Mouse (Mus musculus) heart, adult 18-20 months (tissue): Measurements from ENCODE around the gene Ccr9. TPM values are rescaled to one million over a fixed set of nuclear protein-coding genes. Genes with fewer than 3 reads are reported as not detected.
"Not testable (repeated sequence)": the region's sequence is repeated elsewhere in the genome, so short reads cannot be mapped to it uniquely, and the experiment has no call there.

Experiments
- DNase-seq, 2 experiments: peaks; one replicate each; pipeline ENCODE4 v3.0.0; 2021 to 2022; ENCODE audit warnings: mixed read lengths in 1 of 2
- long read RNA-seq, 2 experiments: library from polyadenylated mRNA; stranded (forward); transcript quantifications; one replicate each; pipeline ENCODE4 v2.0.0; 2021
- total RNA-seq, 2 experiments: library from RNA; stranded (reverse); gene quantifications; 2 replicates each; pipeline ENCODE4 v1.2.3; 2021

Gene Ccr9
- under 1 TPM in 1 of 2 experiments, not detected in 1; 0.33 TPM for total RNA-seq
- long read RNA-seq, experiment 1, partial matches to known transcripts, result 0 of 2 reads
- long read RNA-seq, experiment 1, other reads (novel, unspliced or antisense), result 2 of 2 reads
- long read RNA-seq, experiment 2, result 0 reads

DNA sequence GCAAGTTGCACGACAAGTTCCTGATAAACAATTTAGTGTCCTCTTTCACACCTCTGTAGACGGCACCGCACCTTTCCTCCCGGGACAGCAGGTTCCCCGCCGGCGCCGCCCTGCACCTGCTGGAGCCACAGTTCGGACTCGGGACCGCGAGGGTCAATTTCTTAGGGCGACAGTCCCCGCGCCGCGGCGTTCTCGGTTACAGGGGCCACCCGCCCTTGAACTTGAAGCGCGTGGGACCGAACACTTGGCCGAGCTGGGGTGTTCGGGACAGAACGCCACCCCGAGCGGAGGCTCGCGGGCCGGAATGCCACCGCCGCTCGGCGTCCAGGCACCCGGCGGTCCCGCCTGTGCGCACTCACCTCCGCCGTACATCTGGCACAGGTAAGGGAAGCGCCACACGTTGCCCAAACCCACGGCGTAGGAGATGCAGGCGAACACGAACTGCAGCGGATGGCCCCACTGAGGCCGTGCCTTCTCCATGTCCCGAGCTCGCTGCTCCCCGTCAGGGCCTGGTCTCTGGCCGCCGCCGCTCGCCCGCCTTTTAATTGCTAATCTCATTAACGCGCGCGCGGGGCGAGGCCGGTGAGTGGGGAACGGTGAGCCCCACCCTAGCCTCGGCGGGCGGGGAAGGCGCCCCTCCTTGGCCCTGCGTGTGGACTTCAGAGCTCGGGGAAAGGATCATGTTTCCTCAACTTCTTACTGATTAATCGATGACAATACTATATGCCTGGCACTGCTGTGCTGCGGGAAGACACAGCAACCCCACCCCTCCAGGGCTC, at the start of gene Ccr9, which contains the start of gene Slc6a20a:
Gene Ccr9, plus strand, starts transcription at position 113 of the 779 bp plus-strand sequence.
Gene Slc6a20a, minus strand, starts transcription at position 559 of the 779 bp plus-strand sequence.
- peak in 1 of 2 experiments; percentile 5 for DNase-seq

DNA sequence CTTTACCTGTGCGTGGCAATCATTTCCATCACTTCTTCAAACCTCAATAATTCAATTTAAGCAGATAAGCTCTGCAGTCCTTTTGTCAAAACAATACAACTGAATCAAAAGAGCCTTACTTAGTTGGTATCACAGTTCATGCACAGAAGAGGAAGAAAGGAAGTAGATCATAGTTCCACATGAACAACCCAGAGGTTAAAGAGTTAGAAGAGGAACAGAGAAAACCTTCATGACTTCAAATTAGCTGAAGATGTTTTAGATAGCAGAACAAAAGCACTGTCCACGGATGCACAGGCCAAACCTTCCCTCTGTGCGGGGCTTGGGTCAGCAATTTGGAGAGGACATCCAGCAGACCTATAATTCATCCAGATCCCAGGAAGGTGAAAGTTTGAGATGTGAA, 46.6 kb upstream of the Ccr9 start:
- DNase-seq, result no peak

DNA sequence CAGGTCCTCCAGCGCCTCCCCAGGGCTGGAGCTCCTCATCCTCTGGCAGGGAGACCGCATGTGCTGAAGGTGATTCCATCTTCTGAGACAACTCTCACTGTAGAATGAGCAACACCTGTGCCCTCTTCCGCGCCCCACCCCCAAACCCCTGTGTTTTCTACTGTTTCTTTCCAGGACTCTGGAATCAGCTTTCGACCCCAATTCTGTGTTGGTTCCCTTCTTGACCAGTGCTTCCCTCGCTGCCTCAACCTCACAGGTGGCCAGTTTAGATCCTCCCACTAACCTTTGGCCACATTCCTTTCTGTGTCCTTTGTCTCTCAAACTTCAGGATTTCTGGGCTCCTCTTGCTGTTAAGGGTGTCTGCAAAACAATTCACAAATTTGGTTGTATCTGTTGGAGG, 46.0 kb upstream of the Ccr9 start, which contains the start of gene Slc6a20b:
Gene Slc6a20b, minus strand, starts transcription at position 285 of the 400 bp plus-strand sequence.
- DNase-seq, result no peak

DNA sequence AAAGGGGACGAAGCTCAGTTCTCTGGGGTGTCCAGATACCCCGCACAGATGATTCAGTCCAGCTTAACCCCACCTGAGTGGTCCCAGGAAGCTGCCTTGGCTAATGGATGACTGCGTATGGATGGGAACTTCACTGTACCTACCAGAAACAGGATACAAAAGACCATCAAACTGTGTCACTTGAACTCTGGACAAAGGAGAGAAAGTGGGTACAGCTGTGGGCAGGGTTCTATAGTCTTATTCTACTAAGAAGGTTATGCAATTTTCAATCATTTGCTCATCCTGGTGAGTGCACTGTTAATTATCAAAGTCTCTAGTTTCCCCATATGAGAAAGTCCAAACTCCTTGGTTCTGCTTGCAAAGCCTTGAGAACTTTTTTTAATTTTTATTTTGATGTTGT, 45.2 kb upstream of the Ccr9 start:
- no peak for DNase-seq

DNA sequence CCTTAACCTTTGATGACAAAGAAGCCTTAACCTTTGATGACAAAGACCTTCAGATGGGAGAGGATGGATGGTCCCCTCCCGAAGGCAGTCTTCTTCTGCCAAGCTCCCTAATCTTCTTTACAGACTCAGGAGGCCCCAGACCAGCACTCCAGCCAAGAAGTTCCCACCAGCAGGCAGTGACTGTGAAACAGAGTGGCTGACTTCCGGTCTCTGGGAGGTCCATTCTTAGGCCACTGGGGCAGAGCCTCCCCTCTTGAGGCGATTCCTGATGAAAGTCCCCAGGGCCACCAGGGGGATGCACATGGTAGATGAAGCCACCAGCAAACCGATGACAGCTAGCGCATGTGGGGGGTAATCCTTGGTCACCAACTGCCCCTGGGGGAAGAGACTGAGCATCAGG, 41.5 kb upstream of the Ccr9 start:
- no peak for DNase-seq

DNA sequence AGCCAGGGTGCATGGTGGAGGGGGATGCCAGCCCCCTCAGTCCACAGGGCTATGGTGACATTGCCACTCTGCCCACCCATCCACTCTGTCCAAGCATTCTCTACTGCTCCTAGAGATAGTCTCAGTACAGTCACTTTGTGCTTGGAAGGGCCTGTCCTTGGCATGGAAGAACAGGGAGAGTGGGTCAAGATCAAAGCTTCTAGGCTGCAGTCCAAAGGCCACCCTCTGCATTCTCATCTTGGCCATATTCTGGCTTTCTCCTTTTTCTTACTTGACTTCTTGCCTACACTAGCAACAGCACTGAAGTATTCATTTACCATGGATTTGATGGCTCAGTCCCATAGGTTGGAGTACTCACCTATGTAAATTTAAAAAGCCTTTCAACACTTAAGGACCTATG, 40.0 kb upstream of the Ccr9 start:
- DNase-seq, result no peak

DNA sequence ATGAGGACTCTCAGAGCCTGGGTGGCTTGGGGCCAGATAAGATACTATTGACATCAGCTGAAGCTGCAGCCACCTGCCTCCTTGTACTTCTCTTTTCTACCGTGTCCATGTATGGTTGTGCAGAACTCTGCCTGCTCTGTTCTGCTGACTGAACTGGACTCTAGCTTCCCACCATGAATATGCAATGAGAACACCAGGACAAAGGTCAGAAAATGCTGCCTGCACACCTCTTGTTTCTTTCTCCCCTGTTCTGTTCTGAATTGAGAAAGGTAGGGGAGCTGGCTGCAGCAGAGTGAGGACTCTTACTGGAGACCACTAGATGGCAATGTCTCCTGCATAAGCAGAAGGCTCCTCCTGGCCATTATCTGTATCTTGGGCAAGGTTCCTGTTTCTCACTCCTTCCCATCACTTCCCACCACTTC, 39.6 kb upstream of the Ccr9 start:
- peak; percentile 18 to 25 for DNase-seq

DNA sequence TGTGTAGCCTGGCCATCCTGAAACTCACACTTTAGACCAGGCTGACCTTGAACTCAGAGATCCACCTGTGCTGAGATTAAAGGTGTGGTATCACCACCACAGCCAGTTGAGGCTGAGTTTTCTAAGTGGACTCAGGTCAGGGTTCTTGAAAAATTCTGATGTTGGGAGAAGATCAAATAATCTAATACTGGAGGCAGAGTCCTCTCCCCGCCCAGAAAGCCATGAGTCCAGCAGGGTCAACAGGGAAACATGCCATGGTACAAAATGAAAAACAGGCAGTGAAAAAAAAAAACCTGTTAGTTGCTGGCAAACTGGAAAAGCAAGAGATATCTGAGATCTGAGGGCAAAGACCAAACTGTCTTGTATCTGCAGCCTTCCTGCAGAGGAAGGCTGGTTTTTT, 38.1 kb upstream of the Ccr9 start:
- no peak for DNase-seq

DNA sequence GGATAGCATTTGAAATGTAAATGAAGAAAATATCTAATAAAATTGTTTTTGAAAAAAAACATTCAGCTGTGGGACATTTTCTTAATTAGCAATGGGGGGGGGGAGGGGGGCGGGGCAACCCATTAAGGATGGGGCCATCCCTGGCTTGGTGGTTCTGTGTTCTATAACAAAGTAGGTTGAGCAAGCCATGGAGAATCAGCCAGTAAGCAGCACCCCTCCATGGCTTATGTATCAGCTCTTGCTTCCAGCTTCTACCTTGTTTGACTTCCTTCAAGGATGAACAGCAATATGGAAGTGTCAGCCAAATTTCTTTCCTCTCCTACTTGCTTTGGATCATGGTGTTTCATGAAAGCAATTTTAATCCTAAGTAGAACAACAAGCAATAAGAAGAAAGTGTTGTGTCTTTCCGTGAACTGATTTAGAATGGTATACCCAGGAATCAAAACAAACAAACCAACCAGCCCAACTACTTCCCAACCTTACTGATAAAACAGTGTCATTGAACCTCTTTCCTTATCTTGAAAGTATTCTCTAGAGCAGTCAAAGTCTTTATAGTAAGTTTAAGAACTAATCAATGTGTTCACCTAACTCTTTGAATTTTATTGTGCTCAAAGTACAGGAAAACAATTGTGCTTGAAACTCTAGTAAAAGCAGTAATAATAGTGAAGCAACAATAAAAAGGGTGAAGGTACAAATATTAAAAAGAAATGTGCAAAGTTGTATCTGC, 28.3 kb upstream of the Ccr9 start:
- DNase-seq, result no peak

DNA sequence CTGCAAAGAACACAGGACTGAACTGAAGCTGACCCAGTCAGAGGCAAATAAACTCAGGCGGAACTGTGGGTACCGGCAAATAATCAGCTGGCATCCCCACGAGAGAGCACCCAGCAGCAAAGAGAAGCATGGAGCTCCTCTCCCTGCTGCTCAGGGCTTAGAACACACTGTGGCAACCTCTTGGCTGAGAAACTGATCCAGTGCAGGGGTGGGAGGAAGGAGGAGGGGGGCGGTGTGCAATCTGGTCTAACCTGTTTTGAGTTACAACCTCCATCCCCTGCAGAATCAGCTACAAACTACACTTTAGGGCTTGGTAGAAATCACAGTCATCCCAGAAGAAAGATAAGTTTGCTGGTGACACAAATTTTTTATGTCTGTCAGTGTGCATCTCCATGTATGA, 26.9 kb upstream of the Ccr9 start:
- no peak for DNase-seq

DNA sequence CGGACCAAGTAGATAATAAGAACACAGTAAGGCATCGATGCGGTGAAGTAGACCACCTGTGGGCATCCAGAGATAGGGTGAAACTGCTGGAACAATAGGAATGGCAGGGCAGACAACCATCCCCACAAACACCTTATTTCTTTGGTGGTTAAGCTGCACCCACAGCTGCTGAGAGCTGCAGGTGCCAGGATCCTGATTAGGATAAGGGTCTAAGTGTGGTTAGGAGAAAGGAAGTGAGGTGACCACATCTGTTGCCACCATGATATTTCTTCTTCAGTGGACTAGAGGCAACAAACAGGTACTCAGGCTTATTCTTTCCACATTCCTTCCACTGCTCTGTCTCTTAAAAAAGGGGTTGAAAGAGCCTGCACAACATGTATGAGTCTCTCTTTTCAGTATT, 20.8 kb upstream of the Ccr9 start:
- no peak for DNase-seq

DNA sequence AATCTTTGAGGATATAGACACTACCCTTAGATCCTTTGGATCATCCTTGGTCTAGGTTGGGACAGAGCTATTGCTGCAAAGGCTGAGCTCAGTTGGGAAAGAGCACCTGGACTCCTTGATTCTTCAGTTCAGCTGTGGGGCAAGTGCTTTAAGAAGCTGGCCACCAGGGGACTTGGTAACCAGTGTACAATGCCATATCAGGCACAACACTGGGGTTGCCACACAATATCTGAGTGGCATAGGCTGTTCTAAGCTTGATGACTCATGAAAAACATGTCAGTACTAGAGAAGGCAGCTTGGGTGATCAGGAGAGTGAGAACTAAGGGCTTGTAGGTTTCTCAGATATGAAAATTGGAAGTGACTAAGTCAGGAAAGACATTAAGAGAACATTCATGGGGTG, 19.3 kb upstream of the Ccr9 start:
- DNase-seq, result no peak

DNA sequence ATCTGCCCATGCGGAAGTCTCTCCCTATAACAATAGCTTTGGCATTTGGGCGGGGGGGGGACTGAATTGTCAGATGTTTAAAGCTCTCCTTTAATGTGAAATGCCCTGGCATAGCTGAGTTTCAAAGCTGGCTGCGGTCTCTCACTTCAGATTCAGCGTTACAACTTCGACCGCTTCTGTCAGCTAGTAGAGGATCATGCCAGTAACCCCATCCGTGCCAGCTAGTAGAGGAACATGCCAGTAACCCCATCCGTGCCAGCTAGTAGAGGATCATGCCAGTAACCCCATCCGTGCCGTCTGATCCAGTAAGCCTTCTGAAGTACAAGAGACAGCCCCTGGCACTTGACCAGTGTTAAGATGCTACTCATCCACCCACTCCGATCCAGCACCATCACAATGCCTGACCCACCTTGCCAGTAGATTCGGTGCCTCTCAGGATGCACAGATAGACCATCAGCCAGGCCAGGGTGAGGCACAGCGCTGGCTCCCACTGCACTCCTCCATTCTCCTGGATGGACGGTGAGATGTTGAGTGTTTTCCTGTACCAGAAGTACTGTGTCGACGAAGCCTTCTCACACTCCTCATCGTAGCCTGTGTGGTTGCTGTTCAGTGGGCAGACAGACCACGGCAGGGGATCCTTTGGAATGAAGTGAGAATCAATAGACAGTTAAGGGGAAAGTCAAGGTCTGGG, 18.1 kb upstream of the Ccr9 start:
- not testable (repeated sequence) for DNase-seq

DNA sequence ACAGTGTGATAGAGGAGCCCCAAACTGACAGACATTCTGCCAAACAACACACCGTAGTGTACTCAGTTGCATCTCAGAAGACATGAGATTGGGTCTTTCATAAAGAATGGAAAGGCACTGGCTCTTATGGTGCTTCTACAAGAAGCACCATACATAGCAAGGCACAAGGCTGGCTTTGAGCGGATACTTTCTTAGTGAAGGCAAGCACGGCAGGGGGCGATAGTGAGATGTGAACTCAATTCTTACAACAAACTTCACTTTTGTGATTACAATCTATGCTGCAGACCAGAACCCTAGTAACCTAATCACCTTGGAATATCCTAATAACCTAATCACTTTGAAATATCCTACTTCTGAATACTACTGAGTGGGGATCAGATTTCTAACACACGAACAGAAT, 12.6 kb upstream of the Ccr9 start:
- peak; percentile 3 to 54 for DNase-seq

DNA sequence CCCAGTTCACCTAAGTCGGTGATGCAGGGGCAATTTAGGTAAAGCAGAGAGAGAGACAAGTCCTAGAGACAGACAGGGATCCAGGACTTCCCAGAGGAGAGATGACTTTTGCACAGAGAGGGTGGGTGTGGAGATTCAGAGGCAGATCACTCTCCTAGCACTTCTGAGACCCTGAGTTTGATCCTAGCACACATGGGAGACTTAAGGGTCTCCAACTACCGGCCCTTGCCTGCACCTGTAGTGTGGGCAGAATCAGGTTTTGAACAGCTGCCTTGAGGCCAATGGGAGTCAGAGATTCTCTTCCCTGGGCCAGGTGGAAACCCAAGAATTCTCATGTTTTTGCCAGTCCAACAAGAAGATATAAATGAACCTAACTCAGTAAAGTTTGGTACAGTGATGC, 959 bp downstream of the Ccr9 start:
- no peak for DNase-seq

DNA sequence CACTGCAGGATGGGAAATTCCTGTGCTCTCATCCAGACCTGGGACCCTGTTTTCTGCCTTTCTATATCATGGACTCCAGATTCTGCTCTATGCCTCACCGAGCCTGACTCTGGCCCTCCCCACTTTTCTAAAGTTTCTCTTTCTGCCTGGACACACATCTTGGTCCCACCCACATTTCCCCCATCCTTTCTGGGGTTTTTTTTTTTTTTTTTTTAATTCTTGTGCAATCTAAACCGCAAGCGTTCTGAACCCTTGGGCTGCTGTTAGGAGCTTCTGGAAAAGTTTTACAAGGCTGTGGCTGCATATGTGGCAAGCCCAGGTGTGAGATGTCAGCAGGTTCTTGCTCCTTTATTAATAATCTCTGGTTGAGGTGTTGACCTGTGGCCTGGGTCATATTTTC, 5.5 kb downstream of the Ccr9 start:
- DNase-seq, result no peak

DNA sequence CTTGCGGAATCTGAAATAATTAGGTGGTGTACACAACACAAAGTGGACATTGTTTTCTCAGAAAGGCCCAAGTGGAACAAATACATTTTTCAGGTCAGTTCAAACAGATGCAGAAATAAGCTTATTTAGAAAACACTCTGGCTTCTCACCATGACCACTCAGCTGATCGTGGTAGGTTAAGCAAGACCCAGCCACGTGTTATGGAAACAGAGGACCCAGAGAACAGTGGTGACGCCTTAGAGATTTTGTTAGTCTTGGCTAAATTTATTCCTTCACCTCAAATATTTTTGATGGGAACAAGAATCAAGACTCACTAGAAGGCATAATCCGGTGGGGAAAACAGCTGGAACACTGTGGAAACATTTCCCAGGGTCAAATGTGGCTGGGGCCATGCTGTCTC, 8.0 kb downstream of the Ccr9 start:
- no peak for DNase-seq

DNA sequence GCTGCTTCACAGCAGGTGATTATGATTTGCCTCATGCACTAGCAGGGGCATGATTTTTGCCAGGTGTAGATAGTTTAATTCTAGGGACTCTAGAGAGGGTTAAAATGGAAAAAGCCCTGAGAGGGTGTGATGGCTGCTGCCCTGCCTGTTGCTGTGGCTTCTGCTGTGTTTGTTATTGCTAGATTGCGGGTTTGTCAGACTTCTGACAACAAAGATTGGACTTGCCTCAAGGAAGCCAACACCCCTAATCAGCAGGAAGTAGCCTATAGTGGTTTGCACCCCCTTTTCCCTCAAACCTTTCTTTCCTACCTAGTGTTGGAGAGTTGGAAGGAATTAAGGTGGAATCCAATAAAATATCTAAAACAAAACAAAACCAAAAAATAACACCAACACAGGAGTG, 10.0 kb downstream of the Ccr9 start:
- DNase-seq, result no peak

DNA sequence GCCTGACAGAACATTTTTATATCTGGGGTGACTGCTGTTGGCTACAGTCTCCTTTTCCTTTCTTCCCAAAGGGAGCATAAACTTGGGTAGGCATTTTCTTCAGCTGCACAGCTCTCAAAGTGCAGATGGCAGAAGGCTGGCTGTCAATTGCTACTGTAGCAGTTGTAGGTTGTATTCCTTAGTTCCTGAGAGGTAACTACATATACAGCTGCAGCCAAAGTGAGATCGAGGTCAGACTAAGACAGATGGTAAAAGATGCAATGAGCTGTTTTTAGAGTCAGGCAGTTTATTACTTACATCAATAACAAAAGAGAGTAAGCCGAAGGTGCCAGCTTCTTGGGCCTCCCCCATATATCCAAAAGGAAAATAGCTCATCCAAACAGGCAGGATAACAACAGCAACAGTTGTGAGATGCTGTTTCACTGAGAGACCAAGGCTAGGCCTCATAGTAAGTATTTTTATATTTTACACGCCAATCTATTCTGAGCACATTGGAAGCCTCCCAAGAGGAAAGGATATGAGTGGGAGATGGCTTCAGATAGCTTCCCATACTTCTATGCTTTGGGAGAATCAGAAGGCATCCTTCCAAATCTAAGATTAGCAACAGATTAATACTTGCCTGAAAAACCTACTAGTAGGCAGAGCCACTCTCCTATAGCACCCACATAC, 17.5 kb downstream of the Ccr9 start:
- no peak for DNase-seq

DNA sequence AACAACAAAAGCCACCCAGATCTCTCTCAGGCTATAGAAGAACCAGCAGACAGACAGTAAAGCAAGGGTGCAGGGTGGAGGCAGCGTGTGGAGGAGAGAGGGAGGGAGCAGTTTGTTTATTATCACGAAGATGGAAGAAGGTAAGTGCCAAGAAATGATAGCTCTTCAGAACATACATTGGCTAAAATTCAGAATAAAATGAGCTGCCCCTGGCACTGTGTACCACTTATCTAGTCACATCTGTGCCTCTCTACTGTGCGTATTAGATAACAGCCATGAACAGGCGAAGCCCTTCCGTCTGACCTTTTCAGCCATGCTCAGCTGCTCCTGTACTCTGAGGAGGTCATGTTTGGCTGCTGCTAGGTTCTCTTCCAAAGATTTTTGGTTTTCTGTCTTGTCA, 23.6 kb downstream of the Ccr9 start:
- no peak for DNase-seq

DNA sequence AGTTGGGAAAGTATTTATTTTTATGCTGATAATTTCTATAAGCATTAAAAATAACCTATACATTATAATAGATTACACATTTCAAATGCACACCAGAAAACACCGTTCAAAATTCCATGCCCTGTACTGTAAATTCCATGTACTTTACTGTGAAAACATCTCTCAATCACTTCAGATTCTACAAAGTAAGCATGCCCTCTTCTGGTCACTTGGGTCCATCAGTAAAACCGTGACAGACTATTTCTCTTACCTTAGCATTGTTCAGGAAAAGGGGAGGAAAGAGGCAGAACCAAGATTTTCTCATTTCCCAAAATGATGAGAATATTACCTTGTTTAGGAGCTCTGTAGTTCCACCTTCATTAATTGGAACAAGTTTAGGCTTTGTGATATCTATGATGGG, 31.0 kb downstream of the Ccr9 start:
- DNase-seq, result no peak

DNA sequence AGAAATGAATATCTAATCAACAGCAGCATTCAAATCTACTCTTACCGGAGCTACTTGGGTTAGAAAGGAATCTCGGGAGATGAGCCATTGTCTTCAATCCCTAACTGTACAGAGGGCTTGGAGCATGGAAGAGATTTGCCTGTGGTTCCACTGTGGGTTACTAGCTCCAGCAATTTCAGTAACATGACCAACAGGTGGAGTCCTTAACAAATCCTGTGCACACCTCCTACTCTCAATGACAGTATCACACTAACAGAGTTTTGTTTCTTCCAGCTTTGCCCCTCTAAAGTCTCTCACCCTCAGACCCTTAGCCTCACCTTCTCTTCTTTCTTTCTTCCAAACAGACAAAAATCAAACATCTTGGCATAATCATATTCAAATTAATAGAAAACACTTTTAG, 34.9 kb downstream of the Ccr9 start:
- no peak for DNase-seq
